Mouse (Mus musculus): ENCODE results near the gene Adamts18. TPM values are rescaled to one million over a fixed set of nuclear protein-coding genes. Genes with fewer than 3 reads are reported as not detected.

The Adamts18 gene
- 2.6 and 3.0 TPM in 2 replicates for polyA plus RNA-seq (2014; fragmentation: Nextera tagmentation; extraction: Ambion mirVana)

DNA sequence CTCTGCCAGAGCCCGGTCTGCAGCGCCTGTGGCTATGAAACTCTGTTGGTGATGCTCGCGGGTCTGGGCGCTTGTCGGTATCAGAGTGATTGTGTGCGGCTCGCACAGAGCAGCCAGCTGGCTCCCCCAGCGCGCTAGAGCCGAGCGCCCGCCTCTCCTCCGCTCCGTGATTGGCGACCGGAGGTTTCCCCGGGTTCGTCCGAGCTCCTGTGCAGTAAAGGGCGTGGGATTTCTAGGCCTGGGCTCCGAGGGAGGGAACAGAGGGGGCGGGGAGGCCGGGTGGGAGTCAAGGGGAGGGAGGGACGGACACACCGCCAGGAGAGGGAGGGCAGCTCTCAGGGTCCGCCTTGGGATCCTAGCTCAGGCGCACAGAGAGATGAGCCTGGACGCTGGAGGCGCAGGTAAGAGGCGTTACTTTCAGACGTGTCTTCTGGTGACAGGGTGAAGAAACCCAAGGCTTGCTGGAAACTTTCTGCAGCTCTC is at the start of gene Adamts18:
Gene Adamts18 (minus strand): TSS at position 86 of the 483 bp plus-strand sequence.
- under 1% methylated on average over 32 of the region's 32 CpGs for WGBS
- ATAC-seq (ENCODE audit: low FRiP score, low TSS enrichment) = peak; percentile 82
- Histone ChIP-seq H3K9me3 (ENCODE audit: control insufficient read depth, low read length) (0 out of 2 replicates have a peak, but pooled peaks cover 2% of the 10 kb centered on the region), H3K27me3 (ENCODE audit: control insufficient read depth, insufficient read depth, low read length) (peaks cover 15% of the 10 kb centered on the region; the same call in 1 of the 2 replicates), H3K9ac (replicated peaks; ENCODE audit: low read length) (peak within 1 kb of the TSS; percentile 74), H3K27ac (replicated peaks; ENCODE audit: low read depth, low read length) (peak within 1 kb of the TSS; percentile 83), H3K36me3 (ENCODE audit: control insufficient read depth, insufficient read depth, low read length) (no peaks in the 10 kb centered on the region), H3K4me3 (replicated peaks; ENCODE audit: low read depth, low read length) (peak within 1 kb of the TSS; percentile 65), H3K4me2 (ENCODE audit: low read length) (peak within 1 kb of the TSS; percentile 98), H3K4me1 (ENCODE audit: control insufficient read depth, insufficient read depth, low read length) (peaks cover 5% of the 10 kb centered on the region; the same call in 1 of the 2 replicates)
- peak; percentile 82 for DNase-seq

GRCm38 (mm10) chr8:113896446-113896845 is 47.9 kb upstream of the Adamts18 start:
- H3K9me3 ChIP-seq (ENCODE audit: control insufficient read depth, low read length) = no peaks in the 10 kb centered on the region
- no peak overlapping the region for H3K4me3 ChIP-seq (replicated peaks; ENCODE audit: low read depth, low read length)
- WGBS = 71% methylated on average over 1 of the region's 1 CpGs
- H3K27me3 ChIP-seq (ENCODE audit: control insufficient read depth, insufficient read depth, low read length) = no peaks in the 10 kb centered on the region
- DNase-seq = no peak
- no peak overlapping the region for H3K27ac ChIP-seq (replicated peaks; ENCODE audit: low read depth, low read length)
- ATAC-seq (ENCODE audit: low FRiP score, low TSS enrichment) = no peak
- no peaks in the 10 kb centered on the region for H3K36me3 ChIP-seq (ENCODE audit: control insufficient read depth, insufficient read depth, low read length)
- H3K4me2 ChIP-seq (ENCODE audit: low read length) = no peak overlapping the region
- no peak overlapping the region for H3K9ac ChIP-seq (replicated peaks; ENCODE audit: low read length)
- no peaks in the 10 kb centered on the region for H3K4me1 ChIP-seq (ENCODE audit: control insufficient read depth, insufficient read depth, low read length)

DNA sequence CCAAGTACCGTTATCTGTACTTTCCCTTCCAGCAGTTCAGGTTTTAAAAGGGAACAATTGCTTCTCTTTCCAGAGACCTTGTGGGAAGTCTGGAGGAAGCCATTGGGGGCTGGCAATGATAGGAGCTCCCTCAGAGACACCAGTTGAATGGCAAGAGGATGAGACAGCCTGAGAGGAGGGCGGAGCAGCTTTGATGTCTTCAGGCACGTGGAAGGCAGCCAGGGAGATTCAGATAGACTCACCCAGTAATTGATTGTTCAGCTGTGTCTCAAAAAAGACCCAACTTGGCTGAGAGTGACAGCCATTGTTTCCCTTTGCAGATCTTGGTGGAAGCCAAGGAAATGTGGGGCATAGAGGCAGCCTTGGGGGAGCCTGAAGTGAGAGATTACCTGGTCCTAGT is 42.8 kb upstream of the Adamts18 start:
- Histone ChIP-seq H3K9me3 (ENCODE audit: control insufficient read depth, low read length) (no peaks in the 10 kb centered on the region), H3K4me2 (ENCODE audit: low read length) (no peak overlapping the region), H3K36me3 (ENCODE audit: control insufficient read depth, insufficient read depth, low read length) (no peaks in the 10 kb centered on the region), H3K4me1 (ENCODE audit: control insufficient read depth, insufficient read depth, low read length) (no peaks in the 10 kb centered on the region), H3K9ac (replicated peaks; ENCODE audit: low read length) (no peak overlapping the region), H3K27ac (replicated peaks; ENCODE audit: low read depth, low read length) (no peak overlapping the region), H3K27me3 (ENCODE audit: control insufficient read depth, insufficient read depth, low read length) (no peaks in the 10 kb centered on the region), H3K4me3 (replicated peaks; ENCODE audit: low read depth, low read length) (no peak overlapping the region)
- 49% methylated on average over 3 of the region's 3 CpGs for WGBS
- ATAC-seq (ENCODE audit: low FRiP score, low TSS enrichment) (no peak), DNase-seq (no peak)

- 98% methylated on average over 3 of the region's 3 CpGs for WGBS
- Histone ChIP-seq H3K9ac (replicated peaks; ENCODE audit: low read length) (no peak overlapping the region), H3K27ac (replicated peaks; ENCODE audit: low read depth, low read length) (no peak overlapping the region), H3K4me3 (replicated peaks; ENCODE audit: low read depth, low read length) (no peak overlapping the region), H3K36me3 (ENCODE audit: control insufficient read depth, insufficient read depth, low read length) (no peaks in the 10 kb centered on the region), H3K4me2 (ENCODE audit: low read length) (no peak overlapping the region), H3K27me3 (ENCODE audit: control insufficient read depth, insufficient read depth, low read length) (no peaks in the 10 kb centered on the region), H3K9me3 (ENCODE audit: control insufficient read depth, low read length) (no peaks in the 10 kb centered on the region), H3K4me1 (ENCODE audit: control insufficient read depth, insufficient read depth, low read length) (no peaks in the 10 kb centered on the region)
- DNase-seq (no peak), ATAC-seq (ENCODE audit: low FRiP score, low TSS enrichment) (no peak)
Observed at GRCm38 (mm10) chr8:113886509-113886908, 38.0 kb upstream of the Adamts18 start.

GRCm38 (mm10) chr8:113885101-113885500 is 36.6 kb upstream of the Adamts18 start:
- no peak overlapping the region for H3K4me2 ChIP-seq (ENCODE audit: low read length)
- no peak for DNase-seq
- no peak overlapping the region for H3K9ac ChIP-seq (replicated peaks; ENCODE audit: low read length)
- ATAC-seq (ENCODE audit: low FRiP score, low TSS enrichment) = no peak
- WGBS = 74% methylated on average over 2 of the region's 2 CpGs
- H3K36me3 ChIP-seq (ENCODE audit: control insufficient read depth, insufficient read depth, low read length) = no peaks in the 10 kb centered on the region
- H3K4me1 ChIP-seq (ENCODE audit: control insufficient read depth, insufficient read depth, low read length) = no peaks in the 10 kb centered on the region
- no peaks in the 10 kb centered on the region for H3K9me3 ChIP-seq (ENCODE audit: control insufficient read depth, low read length)
- H3K27me3 ChIP-seq (ENCODE audit: control insufficient read depth, insufficient read depth, low read length) = no peaks in the 10 kb centered on the region
- no peak overlapping the region for H3K4me3 ChIP-seq (replicated peaks; ENCODE audit: low read depth, low read length)
- H3K27ac ChIP-seq (replicated peaks; ENCODE audit: low read depth, low read length) = no peak overlapping the region

DNA sequence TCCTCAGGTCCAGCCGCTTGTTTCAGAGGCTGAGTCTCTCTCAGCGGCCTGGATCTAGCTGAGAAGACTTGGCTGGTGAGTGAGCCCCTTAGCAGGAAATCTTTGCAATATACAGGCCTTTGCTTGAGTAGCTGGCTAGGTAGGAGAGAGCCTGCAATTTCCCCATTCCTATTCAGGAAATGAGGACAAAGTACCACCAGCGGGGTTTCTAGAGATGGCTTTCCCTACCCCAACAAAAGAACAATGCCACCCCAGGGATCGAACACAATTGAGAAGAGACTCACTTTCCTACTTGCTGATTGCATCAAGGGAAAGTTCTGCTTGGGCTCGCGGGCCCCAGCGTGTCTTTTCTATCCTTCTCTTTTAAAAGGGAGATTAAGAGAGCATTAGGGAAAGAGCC is 35.5 kb upstream of the Adamts18 start:
- H3K4me3 ChIP-seq (replicated peaks; ENCODE audit: low read depth, low read length) = no peak overlapping the region
- no peaks in the 10 kb centered on the region for H3K9me3 ChIP-seq (ENCODE audit: control insufficient read depth, low read length)
- no peak overlapping the region for H3K4me2 ChIP-seq (ENCODE audit: low read length)
- H3K27ac ChIP-seq (replicated peaks; ENCODE audit: low read depth, low read length) = no peak overlapping the region
- ATAC-seq (ENCODE audit: low FRiP score, low TSS enrichment) (no peak), DNase-seq (peak; percentile 16)
- H3K9ac ChIP-seq (replicated peaks; ENCODE audit: low read length) = no peak overlapping the region
- WGBS = 1% methylated on average over 7 of the region's 7 CpGs
- H3K4me1 ChIP-seq (ENCODE audit: control insufficient read depth, insufficient read depth, low read length) = no peaks in the 10 kb centered on the region
- no peaks in the 10 kb centered on the region for H3K27me3 ChIP-seq (ENCODE audit: control insufficient read depth, insufficient read depth, low read length)
- no peaks in the 10 kb centered on the region for H3K36me3 ChIP-seq (ENCODE audit: control insufficient read depth, insufficient read depth, low read length)

DNA sequence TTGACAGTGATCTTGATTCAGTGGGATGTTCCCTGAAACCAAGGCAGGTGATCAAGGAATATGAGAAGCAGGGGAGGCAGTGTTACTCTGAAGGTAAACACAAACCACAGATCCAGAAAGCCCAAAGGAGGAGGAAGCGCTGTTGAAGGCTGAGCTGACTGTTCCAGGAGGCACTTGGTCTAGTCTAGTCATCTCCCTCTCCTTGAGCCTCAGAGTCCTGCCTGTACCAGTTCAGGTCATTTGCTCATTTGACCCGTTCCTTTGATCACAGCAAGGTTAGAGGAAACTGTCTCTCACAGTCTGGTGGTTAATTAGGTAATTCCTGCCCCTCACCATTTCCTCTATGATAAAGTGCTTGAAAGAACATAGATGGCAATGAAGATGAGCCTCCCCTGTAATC is 34.0 kb upstream of the Adamts18 start:
- Histone ChIP-seq H3K9ac (replicated peaks; ENCODE audit: low read length) (no peak overlapping the region), H3K27me3 (ENCODE audit: control insufficient read depth, insufficient read depth, low read length) (no peaks in the 10 kb centered on the region), H3K27ac (replicated peaks; ENCODE audit: low read depth, low read length) (no peak overlapping the region), H3K9me3 (ENCODE audit: control insufficient read depth, low read length) (no peaks in the 10 kb centered on the region), H3K36me3 (ENCODE audit: control insufficient read depth, insufficient read depth, low read length) (no peaks in the 10 kb centered on the region), H3K4me1 (ENCODE audit: control insufficient read depth, insufficient read depth, low read length) (no peaks in the 10 kb centered on the region), H3K4me3 (replicated peaks; ENCODE audit: low read depth, low read length) (no peak overlapping the region), H3K4me2 (ENCODE audit: low read length) (no peak overlapping the region)
- 72% methylated on average over 2 of the region's 2 CpGs for WGBS
- DNase-seq (no peak), ATAC-seq (ENCODE audit: low FRiP score, low TSS enrichment) (no peak)

- Histone ChIP-seq H3K9ac (replicated peaks; ENCODE audit: low read length) (no peak overlapping the region), H3K36me3 (ENCODE audit: control insufficient read depth, insufficient read depth, low read length) (no peaks in the 10 kb centered on the region), H3K27me3 (ENCODE audit: control insufficient read depth, insufficient read depth, low read length) (no peaks in the 10 kb centered on the region), H3K4me3 (replicated peaks; ENCODE audit: low read depth, low read length) (no peak overlapping the region), H3K4me2 (ENCODE audit: low read length) (no peak overlapping the region), H3K9me3 (ENCODE audit: control insufficient read depth, low read length) (no peaks in the 10 kb centered on the region), H3K27ac (replicated peaks; ENCODE audit: low read depth, low read length) (no peak overlapping the region), H3K4me1 (ENCODE audit: control insufficient read depth, insufficient read depth, low read length) (no peaks in the 10 kb centered on the region)
- DNase-seq (no peak), ATAC-seq (ENCODE audit: low FRiP score, low TSS enrichment) (no peak)
- 85% methylated on average over 3 of the region's 3 CpGs for WGBS
Observed at GRCm38 (mm10) chr8:113878411-113879006, 30.0 kb upstream of the Adamts18 start.

- no peaks in the 10 kb centered on the region for H3K36me3 ChIP-seq (ENCODE audit: control insufficient read depth, insufficient read depth, low read length)
- H3K4me1 ChIP-seq (ENCODE audit: control insufficient read depth, insufficient read depth, low read length) = no peaks in the 10 kb centered on the region
- H3K9me3 ChIP-seq (ENCODE audit: control insufficient read depth, low read length) = no peaks in the 10 kb centered on the region
- no peak for ATAC-seq (ENCODE audit: low FRiP score, low TSS enrichment)
- no peak for DNase-seq
- H3K4me3 ChIP-seq (replicated peaks; ENCODE audit: low read depth, low read length) = no peak overlapping the region
- no peak overlapping the region for H3K27ac ChIP-seq (replicated peaks; ENCODE audit: low read depth, low read length)
- H3K27me3 ChIP-seq (ENCODE audit: control insufficient read depth, insufficient read depth, low read length) = no peaks in the 10 kb centered on the region
- WGBS = 85% methylated on average over 12 of the region's 12 CpGs
- H3K4me2 ChIP-seq (ENCODE audit: low read length) = no peak overlapping the region
- no peak overlapping the region for H3K9ac ChIP-seq (replicated peaks; ENCODE audit: low read length)
Observed at GRCm38 (mm10) chr8:113873446-113874120, 25.0 kb upstream of the Adamts18 start.

All from midbrain, embryonic 14.5 days (tissue).